Mouse (Mus musculus) liver, embryonic 13.5 days (tissue): Measurements from ENCODE around the gene Gm11985. TPM values are rescaled to one million over a fixed set of nuclear protein-coding genes. Genes with fewer than 3 reads are reported as not detected.
"Not testable (repeated sequence)": the region's sequence is repeated elsewhere in the genome, so short reads cannot be mapped to it uniquely, and the experiment has no call there.

Source experiments
- ATAC-seq: fragments of 200-750 bp; cut with Nextera tagmentation; 2 replicates; pipeline ENCODE4 v1.8.0; 2017; ENCODE audit warnings: low read depth, mild to moderate bottlenecking, moderate number of reproducible peaks, moderate library complexity
- DNase-seq: peaks from one replicate; pipeline ENCODE4 v3.0.0; 2022
- H3K27ac ChIP-seq: fragments of 300-500 bp; sonication (generic); 2 replicates; pipeline ENCODE4 v1.5.1; 2015; ENCODE audit warnings: moderate library complexity, mild to moderate bottlenecking, inconsistent platforms
- H3K27me3 ChIP-seq: fragments of 300-500 bp; sonication (generic); 2 replicates; pipeline ENCODE4 v1.6.1; 2015; ENCODE audit warnings: mild to moderate bottlenecking, inconsistent platforms
- H3K36me3 ChIP-seq: fragments of 300-500 bp; sonication (generic); 2 replicates; pipeline ENCODE4 v1.6.1; 2015; ENCODE audit warnings: mild to moderate bottlenecking, inconsistent platforms
- H3K4me1 ChIP-seq: fragments of 300-500 bp; sonication (generic); replicated peaks from 2 replicates; pipeline ENCODE4 v1.6.1; 2015; ENCODE audit warnings: inconsistent platforms
- H3K4me2 ChIP-seq: fragments of 300-500 bp; sonication (generic); 2 replicates; pipeline ENCODE4 v1.6.1; 2015; ENCODE audit warnings: inconsistent platforms, mild to moderate bottlenecking, moderate library complexity
- H3K4me3 ChIP-seq: fragments of 300-500 bp; sonication (generic); replicated peaks from 2 replicates; pipeline ENCODE4 v1.5.1; 2015; ENCODE audit warnings: mild to moderate bottlenecking, inconsistent platforms
- H3K9ac ChIP-seq: fragments of 300-500 bp; sonication (generic); 2 replicates; pipeline ENCODE4 v1.6.1; 2015; ENCODE audit warnings: mild to moderate bottlenecking, inconsistent platforms
- H3K9me3 ChIP-seq: fragments of 300-500 bp; sonication (generic); replicated peaks from 2 replicates; pipeline ENCODE4 v1.6.1; 2016; ENCODE audit warnings: inconsistent platforms
- WGBS: fragments of 180-500 bp; shearing (Covaris S2); methylation state at CpG from one replicate; pipeline ENCODE4 v1.1.7; 2015; ENCODE audit not compliant: insufficient replicate concordance; 5-methylcytosine and 5-hydroxymethylcytosine counted together
- polyA plus RNA-seq: library from polyadenylated mRNA; unstranded; fragments of >200 nt; fragmentation: Nextera tagmentation; extraction: Ambion mirVana; gene quantifications from 2 replicates; pipeline ENCODE4 v1.2.1, GENCODE M21; 2015

The Gm11985 gene
- not detected in 2 replicates for polyA plus RNA-seq

- DNase-seq (no peak), ATAC-seq (no peak)
- H3K36me3 ChIP-seq: no peaks in the 10 kb centered on the region
- H3K9ac ChIP-seq: no peak within 1 kb of the TSS
- no peaks in the 10 kb centered on the region for H3K9me3 ChIP-seq
- 73% methylated on average over 13 of the region's 13 CpGs for WGBS
- no peaks in the 10 kb centered on the region for H3K27me3 ChIP-seq
- H3K27ac ChIP-seq: no peak within 1 kb of the TSS
- H3K4me3 ChIP-seq: no peak within 1 kb of the TSS
- H3K4me2 ChIP-seq: no peak within 1 kb of the TSS
- peaks cover 4% of the 10 kb centered on the region; the same call in 1 of the 2 replicates for H3K4me1 ChIP-seq
Measured at GRCm38 (mm10) chr11:7188469-7188868, at the start of gene Gm11985. TSS of gene Gm11985 (minus strand) at chr11:7188569.

- no peak overlapping the region for H3K4me2 ChIP-seq
- H3K4me3 ChIP-seq: no peak overlapping the region
- no peaks in the 10 kb centered on the region for H3K36me3 ChIP-seq
- H3K9ac ChIP-seq: no peak overlapping the region
- no peaks in the 10 kb centered on the region for H3K9me3 ChIP-seq
- ATAC-seq (no peak), DNase-seq (no peak)
- H3K27ac ChIP-seq: no peak overlapping the region
- no peaks in the 10 kb centered on the region for H3K27me3 ChIP-seq
- 44% methylated on average over 6 of the region's 6 CpGs for WGBS
- no peaks in the 10 kb centered on the region for H3K4me1 ChIP-seq
Measured at GRCm38 (mm10) chr11:7237712-7238111, 49.3 kb upstream of the Gm11985 start.

- Histone ChIP-seq H3K4me1 (no peaks in the 10 kb centered on the region), H3K27ac (no peak overlapping the region), H3K36me3 (no peaks in the 10 kb centered on the region), H3K9me3 (no peaks in the 10 kb centered on the region), H3K4me3 (no peak overlapping the region), H3K27me3 (no peaks in the 10 kb centered on the region), H3K9ac (no peak overlapping the region), H3K4me2 (no peak overlapping the region)
- ATAC-seq (no peak), DNase-seq (no peak)
- 55% methylated on average over 2 of the region's 2 CpGs for WGBS
Measured at GRCm38 (mm10) chr11:7236751-7237150, 48.4 kb upstream of the Gm11985 start.

- H3K9me3 ChIP-seq: no peaks in the 10 kb centered on the region
- no peak overlapping the region for H3K27ac ChIP-seq
- H3K36me3 ChIP-seq: no peaks in the 10 kb centered on the region
- H3K4me1 ChIP-seq: no peaks in the 10 kb centered on the region
- H3K4me3 ChIP-seq: no peak overlapping the region
- 0 out of 2 replicates have a peak, but pooled peaks have one; percentile 12 for ATAC-seq
- WGBS: 36% methylated on average over 3 of the region's 3 CpGs
- H3K9ac ChIP-seq: no peak overlapping the region
- no peaks in the 10 kb centered on the region for H3K27me3 ChIP-seq
- H3K4me2 ChIP-seq: no peak overlapping the region
- DNase-seq: no peak
Measured at GRCm38 (mm10) chr11:7234981-7235609, 46.7 kb upstream of the Gm11985 start.

GRCm38 (mm10) chr11:7234436-7234835 is 46.1 kb upstream of the Gm11985 start:
- no peak overlapping the region for H3K4me2 ChIP-seq
- no peak overlapping the region for H3K4me3 ChIP-seq
- H3K27me3 ChIP-seq: no peaks in the 10 kb centered on the region
- no peak for DNase-seq
- H3K9ac ChIP-seq: no peak overlapping the region
- no peak overlapping the region for H3K27ac ChIP-seq
- no peaks in the 10 kb centered on the region for H3K4me1 ChIP-seq
- WGBS: 63% methylated on average over 1 of the region's 1 CpGs
- H3K9me3 ChIP-seq: no peaks in the 10 kb centered on the region
- H3K36me3 ChIP-seq: no peaks in the 10 kb centered on the region
- no peak for ATAC-seq

GRCm38 (mm10) chr11:7233333-7233732 is 45.0 kb upstream of the Gm11985 start:
- Histone ChIP-seq H3K4me2 (no peak overlapping the region), H3K4me1 (no peaks in the 10 kb centered on the region), H3K36me3 (no peaks in the 10 kb centered on the region), H3K27me3 (no peaks in the 10 kb centered on the region), H3K4me3 (no peak overlapping the region), H3K9ac (no peak overlapping the region), H3K27ac (no peak overlapping the region), H3K9me3 (no peaks in the 10 kb centered on the region)
- DNase-seq (no peak), ATAC-seq (no peak)
- 52% methylated on average over 2 of the region's 2 CpGs for WGBS

- Histone ChIP-seq H3K36me3 (no peaks in the 10 kb centered on the region), H3K9ac (no peak overlapping the region), H3K4me3 (no peak overlapping the region), H3K27ac (no peak overlapping the region), H3K4me1 (no peaks in the 10 kb centered on the region), H3K9me3 (no peaks in the 10 kb centered on the region), H3K4me2 (no peak overlapping the region), H3K27me3 (no peaks in the 10 kb centered on the region)
- DNase-seq (no peak), ATAC-seq (no peak)
- 66% methylated on average over 4 of the region's 4 CpGs for WGBS
Measured at GRCm38 (mm10) chr11:7231958-7232357, 43.6 kb upstream of the Gm11985 start.

GRCm38 (mm10) chr11:7230000-7230399 is 41.6 kb upstream of the Gm11985 start:
- ATAC-seq (no peak), DNase-seq (no peak)
- Histone ChIP-seq H3K4me3 (no peak overlapping the region), H3K27me3 (no peaks in the 10 kb centered on the region), H3K4me2 (no peak overlapping the region), H3K4me1 (no peaks in the 10 kb centered on the region), H3K36me3 (no peaks in the 10 kb centered on the region), H3K9me3 (no peaks in the 10 kb centered on the region), H3K27ac (no peak overlapping the region), H3K9ac (no peak overlapping the region)
- WGBS: 57% methylated on average over 4 of the region's 4 CpGs

GRCm38 (mm10) chr11:7228107-7228506 is 39.7 kb upstream of the Gm11985 start:
- H3K4me3 ChIP-seq: no peak overlapping the region
- no peaks in the 10 kb centered on the region for H3K4me1 ChIP-seq
- DNase-seq (no peak), ATAC-seq (no peak)
- 73% methylated on average over 4 of the region's 4 CpGs for WGBS
- no peaks in the 10 kb centered on the region for H3K36me3 ChIP-seq
- no peak overlapping the region for H3K9ac ChIP-seq
- H3K4me2 ChIP-seq: no peak overlapping the region
- no peaks in the 10 kb centered on the region for H3K27me3 ChIP-seq
- no peaks in the 10 kb centered on the region for H3K9me3 ChIP-seq
- no peak overlapping the region for H3K27ac ChIP-seq

- Histone ChIP-seq H3K27ac (no peak overlapping the region), H3K4me2 (no peak overlapping the region), H3K4me3 (no peak overlapping the region), H3K27me3 (no peaks in the 10 kb centered on the region), H3K36me3 (no peaks in the 10 kb centered on the region), H3K9ac (no peak overlapping the region), H3K4me1 (no peaks in the 10 kb centered on the region), H3K9me3 (no peaks in the 10 kb centered on the region)
- no peak for ATAC-seq
- no peak for DNase-seq
- 65% methylated on average over 7 of the region's 7 CpGs for WGBS
Measured at GRCm38 (mm10) chr11:7226810-7227550, 38.6 kb upstream of the Gm11985 start.

GRCm38 (mm10) chr11:7226200-7226599 is 37.8 kb upstream of the Gm11985 start:
- Histone ChIP-seq H3K4me2 (no peak overlapping the region), H3K36me3 (no peaks in the 10 kb centered on the region), H3K4me1 (no peaks in the 10 kb centered on the region), H3K4me3 (no peak overlapping the region), H3K9ac (no peak overlapping the region), H3K27me3 (no peaks in the 10 kb centered on the region), H3K27ac (no peak overlapping the region), H3K9me3 (no peaks in the 10 kb centered on the region)
- 63% methylated on average over 2 of the region's 2 CpGs for WGBS
- DNase-seq: no peak
- ATAC-seq: no peak

GRCm38 (mm10) chr11:7221826-7222225 is 33.5 kb upstream of the Gm11985 start:
- ATAC-seq, H3K36me3 ChIP-seq, H3K9ac ChIP-seq, DNase-seq, H3K4me3 ChIP-seq, H3K27ac ChIP-seq, H3K4me1 ChIP-seq, H3K27me3 ChIP-seq, H3K4me2 ChIP-seq, H3K9me3 ChIP-seq: not testable (repeated sequence)
- WGBS: 45% methylated on average over 8 of the region's 8 CpGs
